Mouse (Mus musculus) forebrain, postnatal 0 days (tissue): ENCODE data around the gene Zfp740. TPM values are rescaled to one million over a fixed set of nuclear protein-coding genes. Genes with fewer than 3 reads are reported as not detected.

Source experiments
- ATAC-seq: fragments of 200-750 bp; cut with Nextera tagmentation; 2 replicates; pipeline ENCODE4 v1.8.0; 2017; ENCODE audit warnings: mild to moderate bottlenecking, moderate library complexity
- DNase-seq: peaks from one replicate; pipeline ENCODE4 v3.0.0-alpha.2; 2015
- H3K27ac ChIP-seq: fragments of 300-500 bp; sonication (generic); 2 replicates; pipeline ENCODE4 v1.5.1; 2014; ENCODE audit warnings: low read depth, mild to moderate bottlenecking, antibody characterized with exemption, low read length, moderate library complexity, mixed read lengths
- H3K27me3 ChIP-seq: fragments of 300-500 bp; sonication (generic); 2 replicates; pipeline ENCODE4 v1.6.1; 2014; ENCODE audit warnings: mild to moderate bottlenecking, low read length, mixed read lengths; ENCODE audit not compliant: insufficient read depth
- H3K36me3 ChIP-seq: fragments of 300-500 bp; sonication (generic); 2 replicates; pipeline ENCODE4 v1.6.1; 2014; ENCODE audit warnings: mild to moderate bottlenecking, moderate library complexity; ENCODE audit not compliant: insufficient read depth
- H3K4me1 ChIP-seq: fragments of 300-500 bp; sonication (generic); 2 replicates; pipeline ENCODE4 v1.6.1; 2014; ENCODE audit warnings: antibody characterized with exemption; ENCODE audit not compliant: insufficient read depth
- H3K4me2 ChIP-seq: fragments of 300-500 bp; sonication (generic); 2 replicates; pipeline ENCODE4 v1.6.1; 2014; ENCODE audit warnings: low read depth, mild to moderate bottlenecking, moderate library complexity
- H3K4me3 ChIP-seq: fragments of 300-500 bp; sonication (generic); 2 replicates; pipeline ENCODE4 v1.5.1; 2014; ENCODE audit warnings: low read depth, low read length, mixed read lengths
- H3K9ac ChIP-seq: fragments of 300-500 bp; sonication (generic); 2 replicates; pipeline ENCODE4 v1.6.1; 2014; ENCODE audit warnings: mild to moderate bottlenecking
- H3K9me3 ChIP-seq: fragments of 300-500 bp; sonication (generic); 2 replicates; pipeline ENCODE4 v1.6.1; 2016; ENCODE audit warnings: low read length
- CTCF ChIP-seq: sonication (generic); IDR thresholded peaks from 2 replicates; pipeline ENCODE4 v1.5.1; 2016; ENCODE audit warnings: antibody characterized with exemption, control low read depth, low read depth
- WGBS: fragments of 180-500 bp; shearing (Covaris S2); extraction: QIAGEN DNeasy Blood & Tissue Kit; methylation state at CpG from one replicate; pipeline ENCODE4 v1.1.7; 2014; 5-methylcytosine and 5-hydroxymethylcytosine counted together
- polyA plus RNA-seq: library from polyadenylated mRNA; unstranded; fragments of >200 nt; fragmentation: Nextera tagmentation; extraction: Ambion mirVana; gene quantifications from 2 replicates; pipeline ENCODE4 v1.2.1, GENCODE M21; 2015
- total RNA-seq: library from RNA; depleted of rRNA; stranded (reverse); fragments of >200 nt; gene quantifications from 2 replicates; pipeline ENCODE4 v1.2.3, GENCODE M21; 2014; rRNA removed

Zfp740 gene
- total and polyA plus RNA-seq, 2 experiments from 2014 or later, result 29.7 to 83.2 TPM

DNA sequence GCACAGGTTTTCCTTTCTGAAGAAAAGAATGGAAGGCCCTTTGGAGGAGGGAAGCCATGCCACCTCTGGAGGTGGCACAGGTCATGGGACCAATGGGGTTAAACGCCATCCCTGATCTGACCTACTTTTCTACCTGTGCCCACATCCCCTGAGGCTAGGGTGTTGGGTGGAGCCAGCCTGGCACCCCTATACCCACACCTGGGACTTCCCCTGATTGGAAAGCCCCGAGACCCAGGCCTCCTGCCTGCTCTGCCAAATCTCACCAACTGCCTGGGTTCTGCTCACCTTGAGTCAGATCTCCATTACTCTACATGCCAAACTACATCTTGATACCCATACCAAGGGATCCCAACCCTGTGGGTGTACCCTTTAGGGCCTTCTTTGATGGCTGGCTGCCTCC lies 60.0 kb downstream of the Zfp740 start:
- Histone ChIP-seq H3K27ac (no peak overlapping the region), H3K27me3 (no peaks in the 10 kb centered on the region; the same call in 1 of the 2 replicates), H3K4me1 (peaks cover 4% of the 10 kb centered on the region; the same call in 1 of the 2 replicates), H3K36me3 (no peaks in the 10 kb centered on the region), H3K4me3 (no peak overlapping the region), H3K9me3 (no peaks in the 10 kb centered on the region), H3K9ac (no peak overlapping the region), H3K4me2 (no peak overlapping the region)
- WGBS, result 83% methylated on average over 2 of the region's 2 CpGs
- DNase-seq (no peak), ATAC-seq (no peak)
- no peak for TF ChIP-seq CTCF

Other genes with a start within 250 kb of the Zfp740 start
- not detected in 2 replicates for gene Krt78, start 249.0 kb upstream of the Zfp740 start, total RNA-seq
- not detected in 2 replicates for gene Krt78, start 249.0 kb upstream of the Zfp740 start, polyA plus RNA-seq
- 1.5 and 2.2 TPM in 2 replicates for gene Krt8, start 198.8 kb upstream of the Zfp740 start, total RNA-seq
- gene Krt8, start 198.8 kb upstream of the Zfp740 start, polyA plus RNA-seq, result 3.1 and 3.9 TPM in 2 replicates
- 3.4 and 4.3 TPM in 2 replicates for gene Krt18, start 175.1 kb upstream of the Zfp740 start, total RNA-seq
- 7.0 and 9.5 TPM in 2 replicates for gene Krt18, start 175.1 kb upstream of the Zfp740 start, polyA plus RNA-seq
- gene Eif4b, start 129.5 kb upstream of the Zfp740 start, total RNA-seq, result 187 and 194 TPM in 2 replicates
- 69.7 and 72.8 TPM in 2 replicates for gene Eif4b, start 129.5 kb upstream of the Zfp740 start, polyA plus RNA-seq
- gene Tns2, start 102.8 kb upstream of the Zfp740 start, total RNA-seq, result 7.0 and 8.4 TPM in 2 replicates
- gene Tns2, start 102.8 kb upstream of the Zfp740 start, polyA plus RNA-seq, result 2.8 and 5.0 TPM in 2 replicates
- gene Spryd3, start 67.0 kb upstream of the Zfp740 start, total RNA-seq, result 90.6 and 110 TPM in 2 replicates
- gene Spryd3, start 67.0 kb upstream of the Zfp740 start, polyA plus RNA-seq, result 76.5 and 95.6 TPM in 2 replicates
- 11.4 and 12.2 TPM in 2 replicates for gene Igfbp6, start 58.9 kb upstream of the Zfp740 start, total RNA-seq
- gene Igfbp6, start 58.9 kb upstream of the Zfp740 start, polyA plus RNA-seq, result 8.1 and 10.3 TPM in 2 replicates
- 0.10 TPM in 1 of 2 replicates, not detected in the other for gene Soat2, start 52.7 kb upstream of the Zfp740 start, total RNA-seq
- gene Soat2, start 52.7 kb upstream of the Zfp740 start, polyA plus RNA-seq, result 0.12 TPM in 1 of 2 replicates, not detected in the other
- gene Csad, start 1.5 kb downstream of the Zfp740 start, total RNA-seq, result 46.2 and 47.8 TPM in 2 replicates
- 25.9 and 29.9 TPM in 2 replicates for gene Csad, start 1.5 kb downstream of the Zfp740 start, polyA plus RNA-seq
- gene Itgb7, start 28.7 kb downstream of the Zfp740 start, total RNA-seq, result 0.31 and 2.4 TPM in 2 replicates
- 0.50 and 0.75 TPM in 2 replicates for gene Itgb7, start 28.7 kb downstream of the Zfp740 start, polyA plus RNA-seq
- gene Rarg, start 54.3 kb downstream of the Zfp740 start, total RNA-seq, result 6.5 and 12.3 TPM in 2 replicates
- 4.5 and 4.6 TPM in 2 replicates for gene Rarg, start 54.3 kb downstream of the Zfp740 start, polyA plus RNA-seq
- 0.15 TPM in 1 of 2 replicates, not detected in the other for gene Gm9918, start 67.3 kb downstream of the Zfp740 start, total RNA-seq
- not detected in 2 replicates for gene Gm9918, start 67.3 kb downstream of the Zfp740 start, polyA plus RNA-seq
- 33.2 and 39.3 TPM in 2 replicates for gene Mfsd5, start 76.2 kb downstream of the Zfp740 start, total RNA-seq
- 63.0 and 63.7 TPM in 2 replicates for gene Mfsd5, start 76.2 kb downstream of the Zfp740 start, polyA plus RNA-seq
- 2.7 and 9.6 TPM in 2 replicates for gene Espl1, start 93.0 kb downstream of the Zfp740 start, total RNA-seq
- gene Espl1, start 93.0 kb downstream of the Zfp740 start, polyA plus RNA-seq, result 1.5 and 2.3 TPM in 2 replicates
- 177 and 262 TPM in 2 replicates for gene Pfdn5, start 122.9 kb downstream of the Zfp740 start, total RNA-seq
- gene Pfdn5, start 122.9 kb downstream of the Zfp740 start, polyA plus RNA-seq, result 518 and 621 TPM in 2 replicates
- 46.4 and 54.2 TPM in 2 replicates for gene Myg1, start 128.5 kb downstream of the Zfp740 start, total RNA-seq
- 80.2 and 85.7 TPM in 2 replicates for gene Myg1, start 128.5 kb downstream of the Zfp740 start, polyA plus RNA-seq
- 25.5 and 27.9 TPM in 2 replicates for gene Aaas, start 147.5 kb downstream of the Zfp740 start, total RNA-seq
- 31.6 and 33.4 TPM in 2 replicates for gene Aaas, start 147.5 kb downstream of the Zfp740 start, polyA plus RNA-seq
- gene Sp7, start 163.9 kb downstream of the Zfp740 start, total RNA-seq, result 0.92 and 2.1 TPM in 2 replicates
- gene Sp7, start 163.9 kb downstream of the Zfp740 start, polyA plus RNA-seq, result 0.30 and 0.35 TPM in 2 replicates
- 16.4 and 22.5 TPM in 2 replicates for gene Sp1, start 202.9 kb downstream of the Zfp740 start, total RNA-seq
- 2.0 and 2.6 TPM in 2 replicates for gene Sp1, start 202.9 kb downstream of the Zfp740 start, polyA plus RNA-seq
- gene Amhr2, start 242.1 kb downstream of the Zfp740 start, total RNA-seq, result 0.38 and 1.1 TPM in 2 replicates
- 0.34 and 0.65 TPM in 2 replicates for gene Amhr2, start 242.1 kb downstream of the Zfp740 start, polyA plus RNA-seq